ENCODE assay signal across 8 mouse cellular contexts in the genomic region with DNA sequence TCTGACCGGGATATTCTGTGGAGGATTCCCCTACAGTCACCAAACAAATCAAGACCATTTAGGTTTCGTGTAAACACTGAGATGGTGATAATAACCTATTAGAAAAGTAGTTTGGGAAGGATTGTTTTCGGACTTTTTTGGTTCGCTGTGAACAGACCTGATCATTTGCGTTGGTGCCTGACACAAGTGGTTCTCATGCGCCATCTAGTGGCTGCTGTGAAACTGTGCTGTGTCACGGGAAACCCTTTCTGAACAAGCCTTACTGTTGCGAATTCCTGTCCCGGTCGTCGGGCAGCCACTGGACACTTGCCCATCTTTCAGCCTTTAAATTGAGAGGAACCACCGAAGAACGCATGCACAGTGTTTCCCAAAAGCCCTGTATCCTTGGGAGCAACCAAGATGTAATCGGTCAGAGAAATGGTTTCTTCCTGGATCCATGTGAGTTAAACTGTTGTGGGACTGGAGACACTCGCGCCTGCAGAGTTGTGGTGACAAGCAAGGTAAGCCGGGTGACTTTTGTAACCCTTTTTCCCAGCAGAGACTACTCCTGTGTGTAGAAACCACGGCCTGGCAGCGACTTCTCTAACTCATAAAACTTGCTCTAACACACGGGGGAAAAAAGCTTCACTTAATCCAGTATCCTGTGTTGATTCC.
DNase-seq lines count a peak whose midpoint lies in the region; ATAC-seq lines count a peak whose summit lies in the region.

No protein-coding gene starts in this region.

- peak overlapping the region; percentile 29 for H3K4me2 ChIP-seq in intestine, embryonic 14.5 days (ENCODE audit: low read length)

- intact Hi-C loops in gastrocnemius, postnatal 36 days (cut with DNase I), result loop anchor here (5.0 kb wide), 2 partner anchors 207 to 407 kb away; no protein-coding TSS in a partner anchor
- intact Hi-C loops in left cerebral cortex, postnatal 10 days (cut with DNase I), result loop anchor here (2.0 to 10.0 kb wide), 3 partner anchors 200 to 690 kb away; a partner anchor contains a TSS

- H3K27ac ChIP-seq in intestine, embryonic 14.5 days (ENCODE audit: low read depth), result no peak overlapping the region

- peaks cover 47% of the 10 kb centered on the region for H3K27me3 ChIP-seq in intestine, embryonic 14.5 days (replicated peaks; ENCODE audit: control insufficient read depth, insufficient read depth, low read length)

- no peak overlapping the region for H3K4me3 ChIP-seq in intestine, embryonic 14.5 days (ENCODE audit: low read depth, low read length)

- peak; percentile 62 for DNase-seq in adrenal gland, adult 8-10 months
- DNase-seq in embryo, embryonic 11.5 days (ENCODE audit: low read depth, low spot score), result peak; percentile 87
- peak; percentile 66 to 77 for DNase-seq in gastrocnemius, postnatal 36 days
- peak; percentile 89 for DNase-seq in intestine, embryonic 14.5 days (ENCODE audit: low spot score)
- peak; percentile 81 to 85 for DNase-seq in left cerebral cortex, postnatal 10 days (ENCODE audit: extremely low spot score in 1 of 2, low spot score in 2 of 2)
- peak; percentile 79 for DNase-seq in right cerebral cortex, postnatal 25 days
- DNase-seq in urinary bladder, postnatal 36 days (ENCODE audit: low spot score in 2 of 2), result peak; percentile 70 to 82

- no peak for ATAC-seq in intestine, embryonic 14.5 days (replicated peaks; ENCODE audit: low FRiP score, low TSS enrichment, low read depth)
- ATAC-seq in megakaryocyte-erythroid progenitor cell, adult 5-6 weeks (replicated peaks; ENCODE audit: low FRiP score, low TSS enrichment, poor library complexity, severe bottlenecking), result peak; percentile 93

- WGBS in intestine, embryonic 14.5 days, result 8% methylated on average over 20 of the region's 20 CpGs

- H3K9me3 ChIP-seq in intestine, embryonic 14.5 days (ENCODE audit: control insufficient read depth, low read length), result no peaks in the 10 kb centered on the region

- no peaks in the 10 kb centered on the region for H3K4me1 ChIP-seq in intestine, embryonic 14.5 days (replicated peaks; ENCODE audit: control insufficient read depth, insufficient read depth, low read length)

- H3K36me3 ChIP-seq in intestine, embryonic 14.5 days (ENCODE audit: control insufficient read depth, insufficient read depth, low read length), result no peaks in the 10 kb centered on the region

- no peak overlapping the region for H3K9ac ChIP-seq in intestine, embryonic 14.5 days (ENCODE audit: low read length)
